Mouse (Mus musculus) embryonic facial prominence, embryonic 15.5 days (tissue): ENCODE results near the gene Mylpf. TPM values are rescaled to one million over a fixed set of nuclear protein-coding genes. Genes with fewer than 3 reads are reported as not detected.
"Not testable (repeated sequence)": the region's sequence is repeated elsewhere in the genome, so short reads cannot be mapped to it uniquely, and the experiment has no call there.

Source experiments
- ATAC-seq: fragments of 200-750 bp; cut with Nextera tagmentation; 2 replicates; pipeline ENCODE4 v1.8.0; 2017; ENCODE audit warnings: low read depth, moderate TSS enrichment; ENCODE audit not compliant: insufficient number of reproducible peaks, low FRiP score, low TSS enrichment
- H3K27ac ChIP-seq: fragments of 300-500 bp; sonication (generic); replicated peaks from 2 replicates; pipeline ENCODE4 v1.5.1; 2015; ENCODE audit warnings: mild to moderate bottlenecking, inconsistent platforms
- H3K27me3 ChIP-seq: fragments of 300-500 bp; sonication (generic); 2 replicates; pipeline ENCODE4 v1.6.1; 2015; ENCODE audit warnings: inconsistent platforms
- H3K36me3 ChIP-seq: fragments of 300-500 bp; sonication (generic); 2 replicates; pipeline ENCODE4 v1.6.1; 2015; ENCODE audit warnings: mild to moderate bottlenecking, inconsistent platforms
- H3K4me1 ChIP-seq: fragments of 300-500 bp; sonication (generic); 2 replicates; pipeline ENCODE4 v1.6.1; 2015; ENCODE audit warnings: inconsistent platforms
- H3K4me2 ChIP-seq: fragments of 300-500 bp; sonication (generic); replicated peaks from 2 replicates; pipeline ENCODE4 v1.6.1; 2015; ENCODE audit warnings: mild to moderate bottlenecking, inconsistent platforms
- H3K4me3 ChIP-seq: fragments of 300-500 bp; sonication (generic); replicated peaks from 2 replicates; pipeline ENCODE4 v1.5.1; 2015; ENCODE audit warnings: mild to moderate bottlenecking, inconsistent platforms
- H3K9ac ChIP-seq: fragments of 300-500 bp; sonication (generic); 2 replicates; pipeline ENCODE4 v1.6.1; 2015; ENCODE audit warnings: inconsistent platforms
- H3K9me3 ChIP-seq: fragments of 300-500 bp; sonication (generic); replicated peaks from 2 replicates; pipeline ENCODE4 v1.6.1; 2016; ENCODE audit warnings: inconsistent platforms
- WGBS: fragments of 180-500 bp; shearing (Covaris S2); methylation state at CpG from one replicate; pipeline ENCODE4 v1.1.7; 2015; 5-methylcytosine and 5-hydroxymethylcytosine counted together
- polyA plus RNA-seq: library from polyadenylated mRNA; unstranded; fragments of >200 nt; fragmentation: Nextera tagmentation; extraction: Ambion mirVana; gene quantifications from 2 replicates; pipeline ENCODE4 v1.2.1, GENCODE M21; 2015

The Mylpf gene
- polyA plus RNA-seq, result 585 and 767 TPM in 2 replicates

DNA sequence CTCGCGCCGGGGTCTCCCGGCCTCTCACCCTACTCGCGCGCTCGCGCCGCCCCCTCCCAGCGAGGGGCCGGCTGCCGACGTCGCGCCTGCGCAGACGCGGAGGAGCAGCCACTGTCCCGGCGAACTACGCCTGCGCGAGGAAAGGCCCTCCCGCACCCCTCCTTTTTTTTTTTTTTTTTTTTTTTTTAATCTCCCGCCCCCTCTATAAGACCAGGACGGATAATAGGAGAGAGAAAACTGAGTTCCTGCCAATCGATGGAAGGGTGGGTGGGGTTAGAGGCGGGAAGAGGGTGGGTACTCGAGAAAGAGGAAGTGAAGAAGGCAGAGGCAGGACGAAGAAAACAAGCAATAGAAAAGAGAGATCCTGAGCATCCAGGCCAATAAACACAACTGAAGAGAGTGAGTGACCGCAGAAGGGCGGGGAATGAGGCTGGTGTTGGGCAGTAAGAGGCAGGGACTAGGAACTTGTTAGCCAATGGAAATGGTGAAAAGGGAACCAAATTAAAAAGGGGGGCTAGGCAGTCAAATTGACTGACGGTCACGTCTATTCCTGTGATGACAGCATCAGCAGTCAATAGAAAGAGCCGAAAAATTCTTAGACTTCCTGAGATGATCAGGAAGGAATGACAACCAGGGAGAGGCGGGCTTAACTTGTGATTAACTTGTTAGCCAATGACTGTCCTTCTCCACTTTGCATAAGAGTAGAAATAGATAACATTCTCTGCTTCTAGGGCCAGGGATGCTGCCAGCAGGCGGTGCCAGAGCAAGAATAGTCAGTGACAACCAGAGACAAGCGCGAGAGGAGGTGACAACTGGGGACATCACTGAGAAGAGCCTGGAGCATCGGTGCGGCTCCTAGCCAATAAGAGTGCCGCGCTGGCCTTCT is at the start of gene Mylpf:
TSS of gene Mylpf (plus strand) at position 338 of the 886 bp plus-strand sequence.
- Histone ChIP-seq H3K4me2 (peak within 1 kb of the TSS; percentile 88), H3K27me3 (no peaks in the 10 kb centered on the region), H3K9me3 (no peaks in the 10 kb centered on the region), H3K36me3 (peaks cover 14% of the 10 kb centered on the region), H3K4me1 (peaks cover 27% of the 10 kb centered on the region), H3K9ac (peak within 1 kb of the TSS; percentile 97), H3K4me3 (peak within 1 kb of the TSS; percentile 92), H3K27ac (peak within 1 kb of the TSS; percentile 91)
- peak; percentile 94 for ATAC-seq
- WGBS, result under 1% methylated on average over 35 of the region's 44 CpGs

GRCm38 (mm10) chr7:127162546-127162945 is 46.1 kb upstream of the Mylpf start:
- no peaks in the 10 kb centered on the region for H3K27me3 ChIP-seq
- H3K9me3 ChIP-seq, result no peaks in the 10 kb centered on the region
- H3K9ac ChIP-seq, result no peak overlapping the region
- H3K27ac ChIP-seq, result no peak overlapping the region
- H3K36me3 ChIP-seq, result no peaks in the 10 kb centered on the region
- ATAC-seq, result no peak
- 82% methylated on average over 5 of the region's 5 CpGs for WGBS
- H3K4me1 ChIP-seq, result no peaks in the 10 kb centered on the region
- H3K4me3 ChIP-seq, result no peak overlapping the region
- no peak overlapping the region for H3K4me2 ChIP-seq

GRCm38 (mm10) chr7:127164002-127164401 is 44.7 kb upstream of the Mylpf start:
- no peaks in the 10 kb centered on the region for H3K27me3 ChIP-seq
- no peak overlapping the region for H3K27ac ChIP-seq
- no peak overlapping the region for H3K9ac ChIP-seq
- H3K9me3 ChIP-seq, result no peaks in the 10 kb centered on the region
- WGBS, result 82% methylated on average over 4 of the region's 4 CpGs
- ATAC-seq, result no peak
- no peak overlapping the region for H3K4me3 ChIP-seq
- H3K36me3 ChIP-seq, result no peaks in the 10 kb centered on the region
- H3K4me1 ChIP-seq, result no peaks in the 10 kb centered on the region
- no peak overlapping the region for H3K4me2 ChIP-seq

- H3K27me3 ChIP-seq, result no peaks in the 10 kb centered on the region
- H3K36me3 ChIP-seq, result no peaks in the 10 kb centered on the region
- H3K9ac ChIP-seq, result no peak overlapping the region
- no peak overlapping the region for H3K4me3 ChIP-seq
- WGBS, result 76% methylated on average over 12 of the region's 12 CpGs
- ATAC-seq, result no peak
- H3K27ac ChIP-seq, result no peak overlapping the region
- no peaks in the 10 kb centered on the region for H3K9me3 ChIP-seq
- no peak overlapping the region for H3K4me2 ChIP-seq
- no peaks in the 10 kb centered on the region for H3K4me1 ChIP-seq
Measured at GRCm38 (mm10) chr7:127165607-127166493, 42.8 kb upstream of the Mylpf start.

GRCm38 (mm10) chr7:127166501-127166900 is 42.2 kb upstream of the Mylpf start:
- Histone ChIP-seq H3K4me1 (no peaks in the 10 kb centered on the region), H3K27me3 (no peaks in the 10 kb centered on the region), H3K36me3 (no peaks in the 10 kb centered on the region), H3K4me2 (no peak overlapping the region), H3K4me3 (no peak overlapping the region), H3K27ac (no peak overlapping the region), H3K9ac (no peak overlapping the region), H3K9me3 (no peaks in the 10 kb centered on the region)
- ATAC-seq, result no peak
- WGBS, result 75% methylated on average over 5 of the region's 5 CpGs

- Histone ChIP-seq H3K36me3 (no peaks in the 10 kb centered on the region), H3K9me3 (no peaks in the 10 kb centered on the region), H3K4me1 (no peaks in the 10 kb centered on the region), H3K9ac (no peak overlapping the region), H3K27ac (no peak overlapping the region), H3K27me3 (no peaks in the 10 kb centered on the region), H3K4me3 (no peak overlapping the region), H3K4me2 (no peak overlapping the region)
- WGBS, result 68% methylated on average over 4 of the region's 4 CpGs
- no peak for ATAC-seq
Measured at GRCm38 (mm10) chr7:127176937-127177336, 31.8 kb upstream of the Mylpf start.

DNA sequence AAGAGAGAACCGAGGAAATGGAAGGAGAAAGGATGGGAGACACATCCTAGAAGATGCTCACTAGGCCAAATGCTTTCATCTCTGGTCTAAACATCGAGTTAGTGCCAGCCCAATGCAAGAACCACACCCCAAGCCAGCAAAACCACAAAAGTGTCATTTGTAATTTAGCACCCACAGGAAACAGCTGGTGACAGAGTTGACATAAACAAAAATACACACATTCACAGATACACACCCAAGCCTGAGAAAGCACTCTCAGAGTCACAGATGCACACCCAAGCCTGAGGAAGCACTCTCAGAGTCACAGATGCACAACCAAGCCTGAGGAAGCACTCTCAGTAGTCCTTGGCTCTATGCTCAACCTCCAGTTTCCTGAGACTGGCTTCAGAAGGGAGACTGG is 27.9 kb upstream of the Mylpf start:
- no peak overlapping the region for H3K4me3 ChIP-seq
- H3K4me2 ChIP-seq, result no peak overlapping the region
- no peak for ATAC-seq
- no peaks in the 10 kb centered on the region for H3K9me3 ChIP-seq
- no peaks in the 10 kb centered on the region for H3K36me3 ChIP-seq
- WGBS, result 53% methylated on average over 2 of the region's 2 CpGs
- no peaks in the 10 kb centered on the region for H3K27me3 ChIP-seq
- no peak overlapping the region for H3K9ac ChIP-seq
- no peaks in the 10 kb centered on the region for H3K4me1 ChIP-seq
- no peak overlapping the region for H3K27ac ChIP-seq

DNA sequence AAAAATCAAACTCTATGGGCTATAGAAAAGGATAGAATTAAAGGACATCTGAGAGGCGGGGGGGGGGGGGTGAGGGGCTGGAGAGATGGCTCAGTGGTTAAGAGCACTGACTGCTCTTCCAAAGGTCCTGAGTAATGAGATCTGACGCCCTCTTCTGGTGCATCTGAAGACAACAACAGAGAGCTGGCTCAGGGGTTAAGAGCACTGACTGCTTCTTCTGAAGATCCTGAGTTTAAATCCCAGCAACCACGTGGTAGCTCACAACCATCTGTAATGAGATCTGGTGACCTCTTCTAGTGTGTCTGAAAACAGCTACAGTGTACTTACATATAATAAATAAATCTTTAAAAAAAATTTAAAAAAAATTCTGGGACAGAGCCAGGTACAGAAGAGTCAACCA is 27.0 kb upstream of the Mylpf start:
- not testable (repeated sequence) for H3K4me3 ChIP-seq, ATAC-seq, H3K9me3 ChIP-seq, H3K4me2 ChIP-seq, H3K9ac ChIP-seq, H3K27ac ChIP-seq, H3K4me1 ChIP-seq, H3K27me3 ChIP-seq, H3K36me3 ChIP-seq
- 26% methylated on average over 3 of the region's 3 CpGs for WGBS

DNA sequence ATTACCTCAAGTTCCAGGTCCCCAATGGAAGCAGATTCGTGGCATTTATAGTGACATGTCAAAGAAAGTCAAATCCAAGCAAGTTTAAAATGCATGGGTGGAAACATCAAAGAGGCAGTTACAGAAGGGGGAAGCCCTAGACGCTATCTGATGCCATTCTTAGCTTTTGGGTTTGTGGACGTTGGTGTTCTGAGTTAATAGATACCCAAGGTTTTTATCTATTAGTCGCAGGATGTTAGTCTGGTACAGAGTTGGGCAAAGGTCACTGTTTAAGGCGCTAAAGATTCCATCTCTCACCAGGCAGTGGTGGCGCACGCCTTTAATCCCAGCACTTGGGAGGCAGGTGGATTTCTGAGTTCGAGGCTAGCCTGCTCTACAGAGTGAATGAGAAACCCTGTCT is 25.3 kb upstream of the Mylpf start:
- no peak for ATAC-seq
- no peak overlapping the region for H3K9ac ChIP-seq
- WGBS, result 74% methylated on average over 8 of the region's 8 CpGs

DNA sequence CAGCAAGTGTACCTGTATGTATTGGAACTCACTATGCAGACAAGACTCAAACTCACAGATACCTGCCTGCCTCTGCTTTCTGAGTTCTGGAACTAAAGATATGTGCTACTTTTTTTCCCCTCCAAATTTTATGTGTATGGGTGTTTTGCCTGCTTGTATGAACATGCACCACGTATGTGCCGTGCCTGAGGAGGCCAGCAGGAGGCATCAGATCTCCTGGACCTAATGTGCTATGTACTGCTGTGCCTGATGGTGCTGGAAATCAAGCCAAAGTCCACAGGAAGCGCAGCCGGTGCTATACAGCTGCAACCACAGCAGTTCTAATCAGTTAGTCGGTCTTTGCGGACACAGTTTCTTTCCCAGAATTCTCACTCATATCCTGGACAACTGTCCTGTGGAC is 24.9 kb upstream of the Mylpf start:
- no peak overlapping the region for H3K4me3 ChIP-seq
- H3K4me1 ChIP-seq, result no peaks in the 10 kb centered on the region
- H3K9me3 ChIP-seq, result no peaks in the 10 kb centered on the region
- H3K4me2 ChIP-seq, result no peak overlapping the region
- no peaks in the 10 kb centered on the region for H3K27me3 ChIP-seq
- H3K27ac ChIP-seq, result no peak overlapping the region
- no peaks in the 10 kb centered on the region for H3K36me3 ChIP-seq
- no peak for ATAC-seq
- 69% methylated on average over 6 of the region's 6 CpGs for WGBS
- H3K9ac ChIP-seq, result no peak overlapping the region

More for the DNA sequence above, 25.3 kb upstream of the Mylpf start:
- no peak overlapping the region for H3K4me3 ChIP-seq
- H3K36me3 ChIP-seq, result no peaks in the 10 kb centered on the region
- H3K27me3 ChIP-seq, result no peaks in the 10 kb centered on the region
- no peaks in the 10 kb centered on the region for H3K4me1 ChIP-seq
- H3K27ac ChIP-seq, result no peak overlapping the region
- no peaks in the 10 kb centered on the region for H3K9me3 ChIP-seq
- H3K4me2 ChIP-seq, result no peak overlapping the region

DNA sequence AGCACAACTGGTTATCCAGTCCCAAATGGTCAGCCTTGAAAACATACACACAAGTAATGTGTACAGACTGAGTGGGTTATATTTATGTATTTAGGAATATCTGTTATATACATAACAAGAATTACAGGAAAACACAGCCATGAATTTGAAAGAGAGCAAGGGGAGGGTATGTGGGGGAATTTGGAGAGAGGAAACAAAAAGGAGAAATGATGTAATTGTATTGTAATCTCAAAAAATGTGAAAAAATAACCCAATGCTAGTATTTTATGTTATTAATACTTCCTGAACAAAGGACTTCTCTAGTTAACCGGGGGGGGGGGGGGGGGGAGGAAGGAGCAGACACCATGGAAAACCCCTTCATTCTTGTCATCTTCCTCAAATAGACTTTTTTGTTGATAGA is 24.0 kb upstream of the Mylpf start:
- ATAC-seq, result no peak
- Histone ChIP-seq H3K4me3 (no peak overlapping the region), H3K27me3 (no peaks in the 10 kb centered on the region), H3K4me2 (no peak overlapping the region), H3K9me3 (no peaks in the 10 kb centered on the region), H3K27ac (no peak overlapping the region), H3K4me1 (no peaks in the 10 kb centered on the region), H3K36me3 (no peaks in the 10 kb centered on the region), H3K9ac (no peak overlapping the region)
- WGBS, result 71% methylated on average over 1 of the region's 1 CpGs
